Mouse (Mus musculus) midbrain, embryonic 14.5 days (tissue): ENCODE results near the gene Gramd1b. TPM values are rescaled to one million over a fixed set of nuclear protein-coding genes. Genes with fewer than 3 reads are reported as not detected.

ENCODE experiments used
- ATAC-seq: fragments of 200-750 bp; cut with Nextera tagmentation; 2 replicates; pipeline ENCODE4 v1.8.0; 2017; ENCODE audit warnings: moderate number of reproducible peaks, moderate library complexity; ENCODE audit not compliant: low FRiP score, low TSS enrichment
- DNase-seq: peaks from one replicate; pipeline ENCODE4 v3.0.0-alpha.2; 2015
- H3K27ac ChIP-seq: fragments of 300-500 bp; sonication (generic); replicated peaks from 2 replicates; pipeline ENCODE4 v1.5.1; 2014; ENCODE audit warnings: mild to moderate bottlenecking, low read depth, low read length, moderate library complexity
- H3K27me3 ChIP-seq: fragments of 300-500 bp; sonication (generic); 2 replicates; pipeline ENCODE4 v1.6.1; 2014; ENCODE audit warnings: low read length, control low read depth, mixed read lengths; ENCODE audit not compliant: control insufficient read depth, insufficient read depth
- H3K36me3 ChIP-seq: fragments of 300-500 bp; sonication (generic); 2 replicates; pipeline ENCODE4 v1.6.1; 2014; ENCODE audit warnings: low read length, control low read depth; ENCODE audit not compliant: control insufficient read depth, insufficient read depth
- H3K4me1 ChIP-seq: fragments of 300-500 bp; sonication (generic); 2 replicates; pipeline ENCODE4 v1.6.1; 2014; ENCODE audit warnings: mild to moderate bottlenecking, antibody characterized with exemption, low read length, control low read depth; ENCODE audit not compliant: control insufficient read depth, insufficient read depth
- H3K4me2 ChIP-seq: fragments of 300-500 bp; sonication (generic); 2 replicates; pipeline ENCODE4 v1.6.1; 2014; ENCODE audit warnings: mild to moderate bottlenecking, low read length, moderate library complexity
- H3K4me3 ChIP-seq: fragments of 300-500 bp; sonication (generic); replicated peaks from 2 replicates; pipeline ENCODE4 v1.5.1; 2014; ENCODE audit warnings: low read depth, low read length
- H3K9ac ChIP-seq: fragments of 300-500 bp; sonication (generic); replicated peaks from 2 replicates; pipeline ENCODE4 v1.6.1; 2014; ENCODE audit warnings: mild to moderate bottlenecking, low read length, moderate library complexity
- H3K9me3 ChIP-seq: fragments of 300-500 bp; sonication (generic); 2 replicates; pipeline ENCODE4 v1.6.1; 2016; ENCODE audit warnings: low read length, control low read depth, mixed read lengths; ENCODE audit not compliant: control insufficient read depth
- WGBS: fragments of 180-500 bp; shearing (Covaris S2); extraction: QIAGEN DNeasy Blood & Tissue Kit; methylation state at CpG from one replicate; pipeline ENCODE4 v1.1.7; 2014; 5-methylcytosine and 5-hydroxymethylcytosine counted together
- polyA plus RNA-seq: library from polyadenylated mRNA; unstranded; fragments of >200 nt; fragmentation: Nextera tagmentation; extraction: Ambion mirVana; gene quantifications from 2 replicates; pipeline ENCODE4 v1.2.1, GENCODE M21; 2014

Gene Gramd1b
- polyA plus RNA-seq, 1 experiment from 2014 or later, result 11.3 TPM

DNA sequence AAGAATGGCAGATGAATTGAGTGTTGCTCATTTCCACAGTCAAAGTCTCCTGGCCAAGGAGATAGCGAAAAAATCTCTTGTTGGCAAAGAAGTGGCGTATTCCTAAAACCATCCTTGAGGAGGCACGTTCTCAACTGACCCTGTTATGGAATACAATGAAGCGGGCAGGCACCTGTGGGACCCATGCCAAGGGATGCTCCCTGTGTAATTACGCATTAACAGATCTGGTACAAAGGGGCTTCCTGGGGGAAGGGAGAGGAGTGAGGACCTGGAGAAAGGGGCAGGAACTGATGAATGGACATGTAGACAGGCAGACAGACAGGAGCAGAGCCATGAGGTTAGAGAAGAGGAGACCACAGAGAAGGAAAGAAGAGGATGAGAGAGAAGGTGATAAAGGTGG, 146.4 kb downstream of the Gramd1b start:
- no peaks in the 10 kb centered on the region for H3K27me3 ChIP-seq
- 0 out of 2 replicates have a peak, but pooled peaks cover 6% of the 10 kb centered on the region for H3K4me1 ChIP-seq
- no peak overlapping the region for H3K4me3 ChIP-seq
- no peak overlapping the region for H3K9ac ChIP-seq
- no peaks in the 10 kb centered on the region for H3K36me3 ChIP-seq
- H3K9me3 ChIP-seq, result no peaks in the 10 kb centered on the region
- H3K4me2 ChIP-seq, result no peak overlapping the region
- no peak for ATAC-seq
- DNase-seq, result no peak
- no peak overlapping the region for H3K27ac ChIP-seq
- 91% methylated on average over 5 of the region's 5 CpGs for WGBS

DNA sequence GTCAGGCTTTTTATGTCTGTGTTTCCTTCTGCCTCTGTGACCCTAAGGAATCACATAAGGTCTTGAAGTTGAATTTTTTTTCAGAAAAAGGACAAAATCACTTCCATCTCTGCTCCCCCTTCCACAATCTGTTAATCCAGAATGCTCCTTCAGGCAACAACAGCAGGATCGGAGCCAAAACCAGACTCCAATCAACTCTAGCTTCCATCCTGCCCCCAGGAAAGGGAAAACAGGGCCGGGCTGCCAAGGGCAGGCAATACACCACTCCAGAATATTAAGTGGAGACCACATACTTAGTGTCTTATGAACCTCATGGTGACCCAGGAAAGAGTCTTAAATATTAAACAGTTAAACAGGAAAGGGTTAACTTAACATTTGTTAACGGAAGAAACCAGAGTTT, 148.7 kb downstream of the Gramd1b start:
- no peak overlapping the region for H3K4me2 ChIP-seq
- no peaks in the 10 kb centered on the region for H3K9me3 ChIP-seq
- DNase-seq, result no peak
- 0 out of 2 replicates have a peak, but pooled peaks cover 6% of the 10 kb centered on the region for H3K4me1 ChIP-seq
- H3K27ac ChIP-seq, result no peak overlapping the region
- no peak overlapping the region for H3K4me3 ChIP-seq
- no peak for ATAC-seq
- H3K27me3 ChIP-seq, result no peaks in the 10 kb centered on the region
- no peak overlapping the region for H3K9ac ChIP-seq
- 74% methylated on average over 3 of the region's 3 CpGs for WGBS
- H3K36me3 ChIP-seq, result no peaks in the 10 kb centered on the region

DNA sequence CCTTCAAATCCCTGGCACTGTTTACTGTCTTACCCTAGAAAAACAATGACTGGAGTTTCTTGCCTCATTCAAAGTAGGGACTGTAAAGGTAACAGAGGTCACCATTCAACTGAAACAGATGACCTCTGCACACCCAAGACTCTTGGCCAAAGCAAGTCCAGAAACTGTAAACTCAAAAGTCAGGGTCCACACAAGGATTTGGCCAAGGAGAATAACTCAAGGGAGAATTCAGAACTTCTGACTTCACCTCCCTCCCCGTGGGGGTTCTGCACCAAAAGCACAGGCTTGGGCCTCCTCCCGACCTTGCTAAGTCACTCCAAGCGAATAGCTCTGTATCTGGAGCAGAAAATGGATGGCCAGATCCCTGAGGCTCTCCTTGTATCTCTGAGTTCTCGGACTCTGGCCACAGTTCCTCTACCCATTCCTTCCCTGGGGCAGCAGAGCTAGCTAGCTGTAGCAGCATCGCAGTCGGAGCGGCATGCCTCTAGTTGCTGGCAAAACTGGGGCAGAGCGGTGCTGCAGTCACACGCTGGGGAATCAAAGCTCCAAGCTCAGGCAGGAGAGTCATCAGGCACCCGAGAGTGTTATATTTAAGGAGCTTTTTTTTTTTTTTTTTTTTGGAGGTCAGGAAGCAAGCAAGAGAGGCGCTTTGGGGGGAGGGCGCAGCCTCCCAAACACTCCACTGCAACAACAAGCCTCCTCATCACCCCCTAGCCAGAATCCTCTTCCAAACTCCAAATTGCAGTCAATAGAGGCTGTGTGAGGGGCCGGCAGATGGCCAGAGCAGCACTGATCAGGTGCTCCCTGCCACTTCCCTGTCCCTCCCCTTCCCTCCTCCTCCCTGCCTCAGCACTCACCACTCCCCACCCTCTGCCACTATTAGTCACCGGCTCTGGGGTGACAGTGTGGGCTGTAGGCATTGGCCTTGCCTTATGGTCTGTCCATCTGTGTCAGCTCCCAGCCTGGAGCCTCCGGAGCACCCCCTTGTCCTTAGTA, 149.5 kb downstream of the Gramd1b start:
- WGBS, result 15% methylated on average over 15 of the region's 15 CpGs
- ATAC-seq (peak; percentile 74), DNase-seq (peak; percentile 33)
- no peaks in the 10 kb centered on the region for H3K9me3 ChIP-seq
- H3K27ac ChIP-seq, result no peak overlapping the region
- no peak overlapping the region for H3K4me2 ChIP-seq
- H3K4me1 ChIP-seq, result peaks cover 7% of the 10 kb centered on the region
- H3K27me3 ChIP-seq, result no peaks in the 10 kb centered on the region
- H3K9ac ChIP-seq, result no peak overlapping the region; the same call in 1 of the 2 replicates
- no peak overlapping the region for H3K4me3 ChIP-seq
- H3K36me3 ChIP-seq, result no peaks in the 10 kb centered on the region

DNA sequence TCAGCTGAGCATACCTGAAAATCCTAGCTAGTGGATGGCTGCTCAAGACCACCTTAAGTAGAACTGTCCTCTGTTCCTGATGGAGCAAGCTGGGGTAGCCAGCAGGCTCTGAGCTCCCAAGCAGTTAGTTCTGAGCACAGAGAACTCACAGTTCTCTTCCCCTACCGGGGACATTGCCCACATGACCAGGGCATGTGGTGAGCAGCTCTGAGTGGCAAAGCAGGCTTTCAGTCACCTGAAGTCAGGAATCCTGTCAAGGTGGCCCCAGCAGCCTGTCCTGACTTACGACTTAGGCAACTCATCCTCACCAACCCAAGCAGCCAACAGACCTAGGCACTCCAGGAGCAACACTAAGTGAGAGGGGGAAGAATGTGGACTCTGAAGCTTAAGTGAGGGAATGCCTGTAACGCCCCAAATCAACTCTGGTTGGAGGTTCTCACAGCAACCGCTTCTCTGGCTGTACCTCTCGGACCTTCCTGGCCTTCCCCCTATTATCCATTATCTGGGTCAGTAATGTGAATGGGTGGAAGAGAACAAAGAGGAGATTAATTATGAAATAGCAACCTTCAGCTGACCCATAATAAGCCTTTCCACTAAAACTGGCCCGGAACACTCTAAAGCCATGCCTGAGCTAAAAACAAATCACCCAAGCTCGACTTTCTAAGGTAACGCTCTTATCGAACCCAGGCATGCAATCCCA, 154.3 kb downstream of the Gramd1b start:
- Histone ChIP-seq H3K4me1 (peaks cover 18% of the 10 kb centered on the region), H3K9ac (no peak overlapping the region; the same call in 1 of the 2 replicates), H3K27ac (no peak overlapping the region), H3K4me3 (no peak overlapping the region), H3K36me3 (no peaks in the 10 kb centered on the region), H3K27me3 (no peaks in the 10 kb centered on the region), H3K9me3 (no peaks in the 10 kb centered on the region), H3K4me2 (peak overlapping the region; percentile 59)
- ATAC-seq (peak; percentile 21; the same call in 1 of the 2 replicates), DNase-seq (no peak)
- 63% methylated on average over 9 of the region's 9 CpGs for WGBS

DNA sequence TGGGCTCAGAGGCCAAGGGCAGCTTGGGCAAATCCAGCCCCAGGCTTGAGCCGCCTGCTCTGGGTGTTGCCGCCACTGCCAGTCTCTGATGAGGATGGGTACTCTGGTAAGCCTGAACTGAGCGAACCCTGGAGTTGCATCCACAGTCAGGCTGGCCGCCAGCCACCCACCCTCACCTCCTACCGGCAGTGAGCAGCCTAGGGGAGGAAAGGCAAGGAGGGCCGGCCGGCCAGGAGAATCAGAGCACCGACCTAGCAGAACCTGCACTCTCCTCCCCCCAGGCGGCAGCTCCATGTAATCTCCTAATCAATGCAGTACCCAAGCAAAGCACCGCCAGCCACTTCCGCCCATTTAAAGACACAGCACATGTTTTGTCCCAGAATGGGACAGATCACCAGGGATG, 155.0 kb downstream of the Gramd1b start:
- peaks cover 18% of the 10 kb centered on the region for H3K4me1 ChIP-seq
- H3K27ac ChIP-seq, result peak overlapping the region; percentile 61
- peak overlapping the region; percentile 59 for H3K4me2 ChIP-seq
- ATAC-seq, result peak; percentile 79
- peak overlapping the region; percentile 55 for H3K9ac ChIP-seq
- H3K9me3 ChIP-seq, result no peaks in the 10 kb centered on the region
- H3K36me3 ChIP-seq, result no peaks in the 10 kb centered on the region
- peak; percentile 79 for DNase-seq
- no peaks in the 10 kb centered on the region for H3K27me3 ChIP-seq
- 4% methylated on average over 11 of the region's 11 CpGs for WGBS
- peak overlapping the region; percentile 38 for H3K4me3 ChIP-seq

DNA sequence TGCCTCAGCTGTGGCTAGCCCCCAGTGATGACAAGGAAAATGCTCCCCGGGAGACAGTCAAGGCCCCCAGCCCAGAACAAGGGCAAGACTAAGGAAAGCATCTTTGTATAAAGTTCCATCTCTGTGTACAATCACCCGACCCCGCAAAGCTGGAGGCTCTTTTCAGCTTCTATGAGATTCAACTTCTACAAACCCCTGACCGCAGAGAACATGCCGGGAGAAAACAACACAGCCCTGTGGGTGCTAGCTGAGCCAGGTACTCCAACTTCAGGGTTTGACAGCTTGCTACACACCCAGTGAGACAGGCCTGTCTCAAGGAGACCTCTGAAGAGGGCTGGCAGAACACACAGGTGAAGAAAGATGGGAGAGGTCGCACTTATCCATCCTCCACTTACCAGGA, 155.7 kb downstream of the Gramd1b start:
- Histone ChIP-seq H3K4me3 (peak overlapping the region; percentile 38; the same call in 1 of the 2 replicates), H3K27ac (no peak overlapping the region), H3K4me2 (peak overlapping the region; percentile 59), H3K27me3 (no peaks in the 10 kb centered on the region), H3K4me1 (peaks cover 18% of the 10 kb centered on the region), H3K9ac (peak overlapping the region; percentile 55; the same call in 1 of the 2 replicates), H3K9me3 (no peaks in the 10 kb centered on the region), H3K36me3 (no peaks in the 10 kb centered on the region)
- no peak for ATAC-seq
- 45% methylated on average over 6 of the region's 6 CpGs for WGBS
- no peak for DNase-seq

DNA sequence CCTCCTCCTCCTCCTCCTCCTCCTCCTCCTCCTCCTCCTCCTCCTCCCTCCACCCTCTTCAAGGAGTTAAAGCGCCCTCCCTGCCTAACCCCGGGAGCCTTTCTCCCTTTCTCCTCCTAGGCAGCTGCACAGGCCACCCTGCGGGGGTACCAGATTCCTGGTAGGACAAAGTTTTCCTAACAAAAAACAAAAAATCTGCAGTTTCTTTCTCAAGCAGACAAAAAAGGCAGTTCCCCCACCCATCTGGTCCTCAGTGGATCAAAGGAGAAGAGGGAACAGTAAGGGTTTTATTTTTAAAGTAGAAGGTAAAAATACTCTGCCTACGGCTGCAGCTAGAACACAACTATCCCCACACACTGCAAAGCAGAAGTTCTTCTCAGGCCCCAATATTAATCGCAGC, 156.2 kb downstream of the Gramd1b start:
- Histone ChIP-seq H3K27ac (no peak overlapping the region), H3K4me2 (peak overlapping the region; percentile 59), H3K27me3 (no peaks in the 10 kb centered on the region), H3K4me3 (no peak overlapping the region), H3K36me3 (no peaks in the 10 kb centered on the region), H3K9me3 (no peaks in the 10 kb centered on the region), H3K9ac (no peak overlapping the region), H3K4me1 (peaks cover 18% of the 10 kb centered on the region)
- DNase-seq (no peak), ATAC-seq (no peak)
- WGBS, result 45% methylated on average over 3 of the region's 5 CpGs

DNA sequence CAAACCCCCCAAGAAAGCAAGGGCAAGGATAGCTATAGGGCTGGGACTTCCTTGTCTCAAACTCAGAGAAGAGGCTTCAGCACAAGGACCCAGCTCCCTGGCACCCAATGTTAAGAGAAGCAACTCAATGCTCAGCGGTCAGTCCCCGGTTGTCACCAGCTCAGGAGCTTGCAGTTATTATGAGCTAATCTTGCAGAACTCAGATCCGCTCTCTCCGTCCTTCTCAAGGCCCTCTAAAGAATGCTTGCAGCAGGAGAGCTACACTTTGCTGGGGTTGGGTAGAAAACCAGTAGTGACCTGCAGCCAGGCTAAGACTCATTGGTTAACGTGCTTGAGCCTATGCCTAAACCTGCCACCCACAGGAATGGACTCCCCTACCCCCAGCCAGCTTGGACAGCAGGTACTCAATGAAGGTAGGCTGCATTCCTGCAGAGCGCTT, 156.6 kb downstream of the Gramd1b start:
- Histone ChIP-seq H3K9ac (no peak overlapping the region), H3K27ac (no peak overlapping the region), H3K27me3 (no peaks in the 10 kb centered on the region), H3K9me3 (no peaks in the 10 kb centered on the region), H3K4me2 (peak overlapping the region; percentile 59; the same call in 1 of the 2 replicates), H3K4me1 (peaks cover 18% of the 10 kb centered on the region), H3K36me3 (no peaks in the 10 kb centered on the region), H3K4me3 (no peak overlapping the region)
- DNase-seq (no peak), ATAC-seq (no peak)
- 53% methylated on average over 6 of the region's 6 CpGs for WGBS
